Mouse (Mus musculus) MEL (cell line): ENCODE measurements at regions not wholly inside any gene's neighbourhood (a gene's known extent, or its start where the extent isn't known, plus 50 kb on each side); places are given as distances from the start of the nearest gene placed in this dataset.

Experiments
- DNase-seq: peaks from one replicate; pipeline ENCODE4 v3.0.0; 2011; ENCODE audit warnings: low read depth, low spot score
- H3K27ac ChIP-seq: 2 replicates; pipeline ENCODE4 v1.5.1; 2012; ENCODE audit warnings: low read depth, mild to moderate bottlenecking, control low read depth, low read length, moderate library complexity; ENCODE audit not compliant: control insufficient read depth
- H3K27me3 ChIP-seq, 2 experiments: fragments of 150-350 bp in 1 of 2; sonication (generic) in 1 of 2; 2 replicates each; pipeline ENCODE4 v1.6.1; 2012; ENCODE audit warnings: low read length in 2 of 2, mild to moderate bottlenecking in 2 of 2, improper control_type of control experiment in 1 of 2, moderate library complexity in 1 of 2; ENCODE audit not compliant: insufficient read depth in 2 of 2, control insufficient read depth in 1 of 2
- H3K36me3 ChIP-seq, 2 experiments: 2 replicates each; pipeline ENCODE4 v1.6.1; 2012 to 2014; ENCODE audit warnings: low read length in 2 of 2, improper control_type of control experiment in 1 of 2, inconsistent platforms in 1 of 2, mild to moderate bottlenecking in 1 of 2; ENCODE audit not compliant: insufficient read depth in 2 of 2, control insufficient read depth in 1 of 2
- H3K4me1 ChIP-seq, 2 experiments: fragments of 150-350 bp in 1 of 2; sonication (generic) in 1 of 2; 2 replicates each; pipeline ENCODE4 v1.6.1; 2012; ENCODE audit warnings: low read length in 2 of 2, improper control_type of control experiment in 1 of 2, mild to moderate bottlenecking in 1 of 2; ENCODE audit not compliant: insufficient read depth in 2 of 2, control insufficient read depth in 1 of 2
- H3K4me3 ChIP-seq, 2 experiments: fragments of 150-350 bp in 1 of 2; sonication (generic) in 1 of 2; 2 replicates each; pipeline ENCODE4 v1.5.1; 2012; ENCODE audit warnings: low read depth in 2 of 2, low read length in 2 of 2, mild to moderate bottlenecking in 2 of 2, moderate library complexity in 2 of 2, control low read depth in 1 of 2, improper control_type of control experiment in 1 of 2; ENCODE audit not compliant: control insufficient read depth in 1 of 2, insufficient read depth in 1 of 2
- H3K79me2 ChIP-seq: 2 replicates; pipeline ENCODE4 v1.6.1; 2012; ENCODE audit warnings: mild to moderate bottlenecking, low read length, moderate library complexity; ENCODE audit not compliant: control insufficient read depth, poor library complexity, insufficient read depth
- H3K9ac ChIP-seq: 2 replicates; pipeline ENCODE4 v1.6.1; 2012; ENCODE audit warnings: low read depth, mild to moderate bottlenecking, control low read depth, low read length, moderate library complexity; ENCODE audit not compliant: control insufficient read depth, poor library complexity, severe bottlenecking
- H3K9me3 ChIP-seq: fragments of 150-350 bp; sonication (generic); replicated peaks from 2 replicates; pipeline ENCODE4 v1.6.1; 2012; ENCODE audit warnings: mild to moderate bottlenecking, low read length, improper control_type of control experiment, moderate library complexity; ENCODE audit not compliant: insufficient read depth
- BHLHE40 ChIP-seq: IDR thresholded peaks from 2 replicates; pipeline ENCODE4 v1.6.1; 2012; ENCODE audit warnings: low read depth, mild to moderate bottlenecking, inconsistent platforms, low read length, improper control_type of control experiment, borderline replicate concordance
- CHD2 ChIP-seq: IDR thresholded peaks from 2 replicates; pipeline ENCODE4 v1.6.1; 2011; ENCODE audit warnings: low read length, improper control_type of control experiment
- E2F4 ChIP-seq: IDR thresholded peaks from 2 replicates; pipeline ENCODE4 v1.6.1; 2011; ENCODE audit warnings: low read depth, low read length, improper control_type of control experiment, borderline replicate concordance
- ELF1 ChIP-seq: IDR thresholded peaks from 2 replicates; pipeline ENCODE4 v1.6.1; 2014; ENCODE audit warnings: low read depth, mild to moderate bottlenecking, inconsistent platforms, low read length, improper control_type of control experiment, moderate library complexity
- EP300 ChIP-seq, 2 experiments: IDR thresholded peaks; 2 replicates each; pipeline ENCODE4 v1.6.1; 2011; ENCODE audit warnings: improper control_type of control experiment in 2 of 2, low read length in 2 of 2, low read depth in 1 of 2, mild to moderate bottlenecking in 1 of 2
- ETS1 ChIP-seq: IDR thresholded peaks from 2 replicates; pipeline ENCODE4 v1.6.1; 2012; ENCODE audit warnings: low read depth, mild to moderate bottlenecking, inconsistent platforms, low read length, improper control_type of control experiment, moderate library complexity
- GABPA ChIP-seq: IDR thresholded peaks from 2 replicates; pipeline ENCODE4 v1.6.1; 2012; ENCODE audit warnings: low read depth, mild to moderate bottlenecking, inconsistent platforms, low read length, improper control_type of control experiment, moderate library complexity
- HCFC1 ChIP-seq: IDR thresholded peaks from 2 replicates; pipeline ENCODE4 v1.6.1; 2012; ENCODE audit warnings: low read depth, mild to moderate bottlenecking, inconsistent platforms, low read length, improper control_type of control experiment, moderate library complexity
- KAT2A ChIP-seq: conservative IDR thresholded peaks from 2 replicates; pipeline ENCODE4 v1.6.1; 2012; ENCODE audit warnings: low read depth, low read length, improper control_type of control experiment, inconsistent platforms
- MAZ ChIP-seq: IDR thresholded peaks from 2 replicates; pipeline ENCODE4 v1.6.1; 2012; ENCODE audit warnings: low read depth, mild to moderate bottlenecking, inconsistent platforms, low read length, improper control_type of control experiment
- MYB ChIP-seq: IDR thresholded peaks from 2 replicates; pipeline ENCODE4 v1.6.1; 2011; ENCODE audit warnings: mild to moderate bottlenecking, low read depth, low read length, improper control_type of control experiment
- NELFE ChIP-seq: IDR thresholded peaks from 2 replicates; pipeline ENCODE4 v1.6.1; 2011; ENCODE audit warnings: low read depth, low read length, improper control_type of control experiment
- NRF1 ChIP-seq: IDR thresholded peaks from 2 replicates; pipeline ENCODE4 v1.6.1; 2014; ENCODE audit warnings: low read depth, mild to moderate bottlenecking, inconsistent platforms, low read length, improper control_type of control experiment, moderate library complexity; ENCODE audit not compliant: poor library complexity, insufficient read depth, severe bottlenecking
- POLR2A ChIP-seq, 2 experiments: IDR thresholded peaks; 2 replicates each; pipeline ENCODE4 v1.6.1; 2011 to 2012; ENCODE audit warnings: low read length in 2 of 2, mild to moderate bottlenecking in 2 of 2, control low read depth in 1 of 2, improper control_type of control experiment in 1 of 2, low read depth in 1 of 2, moderate library complexity in 1 of 2; ENCODE audit not compliant: control insufficient read depth in 1 of 2, insufficient read depth in 1 of 2, poor library complexity in 1 of 2
- POLR2AphosphoS5 ChIP-seq: IDR thresholded peaks from 2 replicates; pipeline ENCODE4 v1.6.1; 2012; ENCODE audit warnings: low read depth, borderline replicate concordance, mild to moderate bottlenecking, inconsistent platforms, low read length, moderate library complexity, mixed read lengths
- RCOR1 ChIP-seq: IDR thresholded peaks from 2 replicates; pipeline ENCODE4 v1.6.1; 2012; ENCODE audit warnings: low read depth, mild to moderate bottlenecking, inconsistent platforms, low read length, improper control_type of control experiment
- SMC3 ChIP-seq: IDR thresholded peaks from 2 replicates; pipeline ENCODE4 v1.6.1; 2011; ENCODE audit warnings: low read depth, low read length, improper control_type of control experiment
- TAL1 ChIP-seq: IDR thresholded peaks from 2 replicates; pipeline ENCODE4 v1.6.1; 2012; ENCODE audit warnings: mild to moderate bottlenecking, inconsistent platforms, low read length, moderate library complexity, mixed read lengths
- TBP ChIP-seq: IDR thresholded peaks from 2 replicates; pipeline ENCODE4 v1.8.0; 2011; ENCODE audit warnings: low read depth, low read length, improper control_type of control experiment
- USF2 ChIP-seq, 2 experiments: IDR thresholded peaks; 2 replicates each; pipeline ENCODE4 v1.6.1; 2011 to 2012; ENCODE audit warnings: improper control_type of control experiment in 2 of 2, low read length in 2 of 2, borderline replicate concordance in 1 of 2, inconsistent platforms in 1 of 2, low read depth in 1 of 2, mild to moderate bottlenecking in 1 of 2; ENCODE audit not compliant: insufficient read depth in 1 of 2
- ZC3H11A ChIP-seq: IDR thresholded peaks from 2 replicates; pipeline ENCODE4 v1.6.1; 2012; ENCODE audit warnings: low read depth, mild to moderate bottlenecking, inconsistent platforms, low read length, improper control_type of control experiment
- ZKSCAN1 ChIP-seq: IDR thresholded peaks from 2 replicates; pipeline ENCODE4 v1.6.1; 2012; ENCODE audit warnings: low read depth, mild to moderate bottlenecking, inconsistent platforms, low read length, improper control_type of control experiment, moderate library complexity

GRCm38 (mm10) chr1:124156832-124157231 is 111.5 kb upstream of the Dpp10 start:
- H3K4me1 ChIP-seq: no peaks in the 10 kb centered on the region
- no peak overlapping the region for H3K4me3 ChIP-seq
- H3K79me2 ChIP-seq: no peaks in the 10 kb centered on the region
- H3K27ac ChIP-seq: no peak overlapping the region
- TF ChIP-seq RCOR1 (no peak), NELFE (no peak), KAT2A (no peak), HCFC1 (no peak), CHD2 (no peak), ZC3H11A (no peak)
- H3K9ac ChIP-seq: no peak overlapping the region
- no peaks in the 10 kb centered on the region for H3K9me3 ChIP-seq
- DNase-seq: no peak
- no peaks in the 10 kb centered on the region for H3K36me3 ChIP-seq
- H3K27me3 ChIP-seq: no peaks in the 10 kb centered on the region

GRCm38 (mm10) chr1:124152101-124152500 is 106.7 kb upstream of the Dpp10 start:
- Histone ChIP-seq H3K36me3 (no peaks in the 10 kb centered on the region), H3K79me2 (no peaks in the 10 kb centered on the region), H3K27me3 (no peaks in the 10 kb centered on the region), H3K9ac (no peak overlapping the region), H3K4me1 (no peaks in the 10 kb centered on the region), H3K4me3 (no peak overlapping the region), H3K27ac (no peak overlapping the region), H3K9me3 (no peaks in the 10 kb centered on the region)
- TF ChIP-seq E2F4: no peak
- TF ChIP-seq TAL1: no peak
- TF ChIP-seq NRF1: no peak
- TF ChIP-seq USF2 (IDR thresholded peaks at IDR 0.05; ENCODE audit: borderline replicate concordance in 1 of 2, insufficient read depth in 1 of 2, low read depth in 1 of 2, low read length in 2 of 2): no peak
- TF ChIP-seq MYB: no peak
- TF ChIP-seq ELF1: no peak
- TF ChIP-seq NELFE: no peak
- TF ChIP-seq SMC3: no peak
- no peak for TF ChIP-seq GABPA
- TF ChIP-seq ETS1: no peak
- TF ChIP-seq MAZ: no peak
- no peak for TF ChIP-seq HCFC1
- TF ChIP-seq POLR2A (IDR thresholded peaks at IDR 0.05; ENCODE audit: control insufficient read depth in 1 of 2, insufficient read depth in 1 of 2, low read depth in 1 of 2, low read length in 2 of 2, poor library complexity in 1 of 2): no peak
- TF ChIP-seq TBP: no peak
- no peak for TF ChIP-seq BHLHE40
- no peak for TF ChIP-seq POLR2AphosphoS5
- no peak for TF ChIP-seq ZKSCAN1
- no peak for TF ChIP-seq EP300 (IDR thresholded peaks at IDR 0.05; ENCODE audit: low read depth in 1 of 2, low read length in 2 of 2)
- no peak for DNase-seq
